13 mouse cellular contexts compared by ENCODE assay signal in the genomic region with DNA sequence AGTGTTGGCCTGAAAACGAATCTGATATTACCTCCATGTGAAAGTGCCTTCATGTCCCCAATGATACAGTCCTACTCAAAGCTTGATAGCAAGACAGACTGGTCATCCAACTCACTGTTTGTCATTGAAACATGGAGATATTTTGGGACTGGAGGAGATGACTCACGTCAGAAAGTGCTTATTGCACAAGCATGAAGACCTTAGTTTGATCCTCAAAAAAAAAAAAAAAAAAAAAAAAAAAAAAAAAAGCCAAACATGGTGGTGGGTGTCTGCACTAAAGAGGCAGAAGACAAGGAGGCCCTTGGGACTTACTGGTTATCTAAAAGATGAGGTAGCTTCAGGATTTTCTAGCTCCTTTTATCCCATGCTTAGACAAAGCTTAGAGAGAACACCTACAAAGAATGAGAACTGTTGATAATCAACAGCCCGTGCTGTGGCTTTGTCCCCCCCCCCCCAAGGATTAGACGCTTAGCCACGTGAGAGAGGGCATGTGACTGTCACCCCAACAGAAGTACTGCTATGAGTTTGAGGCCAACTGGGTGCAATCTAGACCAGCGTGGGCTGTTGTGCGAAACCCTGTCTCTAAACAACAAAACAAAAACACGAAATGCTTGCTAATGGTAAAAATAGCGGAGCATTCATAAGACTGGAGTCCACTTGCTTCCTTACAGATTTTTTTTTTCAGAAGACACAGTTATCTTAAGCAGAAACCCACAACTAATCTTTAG. TPM values are rescaled to one million over a fixed set of nuclear protein-coding genes. Genes with fewer than 3 reads are reported as not detected.
"Had no signal": no experiment of that assay in that cellular context is flagged by ENCODE, and none has a peak within 500 bp of the region (broad histone marks: within the 10 kb centered on the region; RNA-seq: fewer than 3 reads in every experiment).

No protein-coding gene starts in this region.

- ATAC-seq: midbrain, embryonic 13.5 days had no signal

- H3K4me3 ChIP-seq: limb, embryonic 12.5 days; lung, embryonic 15.5 days; midbrain, embryonic 13.5 days; neural tube, embryonic 12.5 days had no signal

- H3K9me3 ChIP-seq: limb, embryonic 12.5 days; lung, embryonic 15.5 days; midbrain, embryonic 13.5 days; neural tube, embryonic 12.5 days had no signal

- H3K4me1 ChIP-seq: midbrain, embryonic 13.5 days; neural tube, embryonic 12.5 days had no signal

- H3K27me3 ChIP-seq: limb, embryonic 12.5 days; lung, embryonic 15.5 days; midbrain, embryonic 13.5 days; neural tube, embryonic 12.5 days had no signal

- H3K27ac ChIP-seq: limb, embryonic 12.5 days; liver, embryonic 14.5 days; lung, embryonic 15.5 days; midbrain, embryonic 13.5 days; neural tube, embryonic 12.5 days had no signal

- H3K4me2 ChIP-seq: limb, embryonic 12.5 days; lung, embryonic 15.5 days; midbrain, embryonic 13.5 days; neural tube, embryonic 12.5 days had no signal

- H3K36me3 ChIP-seq: limb, embryonic 12.5 days; lung, embryonic 15.5 days; midbrain, embryonic 13.5 days; neural tube, embryonic 12.5 days had no signal

- DNase-seq: kidney, adult 8-10 months; kidney, postnatal 25 days; layer of hippocampus, adult 9-11 months; layer of hippocampus, postnatal 36 days; thymus, adult 18-20 months; thymus, postnatal 14 days had no signal

- H3K9ac ChIP-seq: limb, embryonic 12.5 days; liver, embryonic 14.5 days; lung, embryonic 15.5 days; midbrain, embryonic 13.5 days; neural tube, embryonic 12.5 days had no signal

RNA-seq across cellular contexts. Expression of gene Slc38a4, which starts 26.5 kb away (rescaled TPM):
- total RNA-seq: megakaryocyte-erythroid progenitor cell, adult 5-6 weeks; neutrophil, adult 5-6 weeks had no signal
